Mouse (Mus musculus): ENCODE results near the gene Ccdc86.
A peak's percentile ranks its signal among the peaks of the same experiment; 100 is the strongest.

Ccdc86 gene

DNA sequence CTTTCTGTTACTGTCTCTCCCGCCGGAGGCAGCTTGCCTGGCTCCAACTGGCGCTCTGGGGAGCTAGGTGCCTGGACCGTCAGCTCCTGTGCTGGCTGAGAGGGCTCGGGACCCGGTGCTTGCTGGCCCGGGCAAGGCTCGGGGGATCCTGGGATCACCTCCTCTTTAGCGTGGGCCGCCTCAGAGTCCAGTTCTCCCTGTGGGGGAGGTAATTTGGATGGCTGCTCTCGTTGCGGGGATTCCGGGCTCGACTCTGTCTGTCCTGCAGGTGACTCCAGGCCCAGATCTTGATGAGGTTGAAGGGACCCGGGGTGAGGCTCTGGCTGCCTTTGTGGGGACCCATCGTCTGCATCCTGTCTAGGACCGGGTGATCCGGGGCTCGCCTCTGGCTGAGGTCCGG is 650 bp downstream of the Ccdc86 start:
- DNase-seq: no peak

DNA sequence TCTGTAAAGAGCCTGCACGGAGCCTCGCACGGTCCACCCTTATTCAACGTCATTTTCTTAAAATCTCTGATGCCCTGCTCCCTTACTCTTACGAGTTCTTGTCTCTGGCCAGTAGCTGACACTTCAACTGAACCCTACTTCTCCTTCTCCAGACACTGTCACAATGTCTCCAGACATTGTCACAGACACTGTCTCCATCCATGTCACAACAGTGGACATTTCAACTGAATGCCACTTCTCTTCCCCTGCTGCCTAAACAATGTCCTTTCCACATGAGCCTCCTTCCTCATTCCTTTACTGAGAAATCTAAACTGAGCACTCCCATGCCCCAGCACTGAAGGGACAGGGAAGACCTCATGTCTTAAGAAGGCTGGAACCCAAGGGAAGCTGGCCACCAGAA is 1.8 kb downstream of the Ccdc86 start:
- DNase-seq: no peak

DNA sequence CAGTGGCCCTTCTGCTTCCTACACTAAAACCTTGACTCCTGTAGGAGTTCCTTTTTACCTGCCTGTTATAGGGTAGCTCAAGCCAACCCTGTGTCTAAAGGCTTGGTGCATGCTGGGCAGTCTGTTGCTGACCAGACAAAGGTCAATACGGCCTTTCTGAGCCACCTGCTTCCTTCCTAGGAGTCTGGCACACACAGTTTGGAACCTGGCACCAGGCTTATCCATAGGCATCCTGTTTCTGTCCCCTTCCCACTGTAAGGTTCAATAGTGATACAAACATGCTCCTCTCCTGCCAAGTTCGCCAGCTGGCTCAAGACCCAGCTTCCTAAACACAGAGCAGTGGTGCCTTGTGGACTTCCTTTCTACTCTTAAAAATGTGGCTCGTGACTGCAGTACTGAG is 2.6 kb downstream of the Ccdc86 start:
- no peak for DNase-seq

DNA sequence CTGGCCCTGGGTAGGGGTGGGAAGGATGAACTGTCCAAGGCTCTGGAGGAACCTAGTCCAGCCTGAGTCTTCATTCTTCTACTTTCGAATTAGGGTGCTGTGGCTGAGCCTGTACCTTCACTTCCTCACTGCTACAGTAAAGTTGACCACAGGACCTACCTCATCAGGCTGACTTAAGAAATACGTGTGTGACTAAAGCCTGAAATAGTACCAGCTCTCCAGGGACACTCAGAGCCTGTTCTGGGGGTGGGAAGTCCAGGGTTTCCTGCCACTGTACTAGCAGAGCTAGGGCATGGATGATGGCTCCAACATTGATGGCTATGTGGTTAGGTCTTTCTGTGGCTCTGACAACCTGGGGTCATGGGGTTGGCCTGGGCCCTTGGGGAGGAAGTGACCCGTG is 5.1 kb downstream of the Ccdc86 start:
- DNase-seq: no peak

DNA sequence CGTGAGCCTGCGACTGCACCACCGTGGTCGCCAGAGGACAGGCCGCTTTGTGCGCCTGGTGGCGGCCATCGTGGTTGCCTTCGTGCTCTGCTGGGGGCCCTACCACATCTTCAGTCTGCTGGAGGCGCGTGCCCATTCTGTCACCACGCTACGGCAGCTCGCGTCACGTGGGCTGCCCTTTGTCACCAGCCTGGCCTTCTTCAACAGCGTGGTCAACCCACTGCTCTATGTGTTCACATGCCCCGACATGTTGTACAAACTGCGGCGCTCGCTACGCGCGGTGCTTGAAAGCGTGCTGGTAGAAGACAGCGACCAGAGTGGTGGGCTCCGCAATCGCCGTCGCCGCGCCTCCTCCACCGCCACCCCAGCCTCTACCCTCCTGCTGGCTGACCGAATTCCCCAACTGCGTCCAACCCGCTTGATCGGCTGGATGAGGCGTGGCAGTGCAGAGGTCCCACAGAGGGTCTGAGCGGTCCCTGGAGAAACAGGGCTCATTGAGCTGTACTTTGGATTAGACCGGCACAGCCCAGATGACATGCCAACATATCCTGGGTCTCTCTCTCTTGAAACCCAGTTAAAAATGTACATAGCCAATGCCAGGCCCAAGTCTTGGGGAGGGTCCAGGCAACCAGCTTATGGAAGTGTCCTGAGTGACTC is 8.1 kb downstream of the Ccdc86 start:
- DNase-seq: no peak

DNA sequence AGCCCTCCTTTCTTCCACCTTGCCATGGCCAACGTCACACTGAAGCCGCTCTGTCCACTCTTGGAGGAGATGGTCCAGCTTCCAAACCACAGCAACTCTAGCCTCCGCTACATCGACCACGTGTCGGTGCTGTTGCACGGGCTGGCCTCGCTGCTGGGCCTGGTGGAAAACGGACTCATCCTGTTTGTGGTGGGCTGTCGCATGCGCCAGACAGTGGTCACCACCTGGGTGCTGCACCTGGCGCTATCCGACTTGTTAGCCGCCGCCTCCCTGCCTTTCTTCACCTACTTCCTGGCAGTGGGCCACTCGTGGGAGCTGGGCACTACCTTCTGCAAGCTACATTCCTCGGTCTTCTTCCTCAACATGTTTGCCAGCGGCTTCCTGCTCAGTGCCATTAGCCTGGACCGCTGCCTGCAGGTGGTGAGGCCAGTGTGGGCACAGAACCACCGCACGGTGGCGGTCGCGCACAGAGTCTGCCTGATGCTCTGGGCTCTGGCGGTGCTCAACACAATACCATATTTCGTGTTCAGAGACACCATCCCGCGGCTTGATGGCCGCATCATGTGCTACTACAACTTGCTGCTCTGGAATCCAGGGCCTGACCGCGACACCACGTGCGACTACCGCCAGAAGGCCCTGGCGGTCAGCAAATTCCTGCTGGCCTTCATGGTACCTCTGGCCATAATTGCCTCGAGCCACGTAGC is 8.8 kb downstream of the Ccdc86 start:
- DNase-seq: peak; percentile 71

DNA sequence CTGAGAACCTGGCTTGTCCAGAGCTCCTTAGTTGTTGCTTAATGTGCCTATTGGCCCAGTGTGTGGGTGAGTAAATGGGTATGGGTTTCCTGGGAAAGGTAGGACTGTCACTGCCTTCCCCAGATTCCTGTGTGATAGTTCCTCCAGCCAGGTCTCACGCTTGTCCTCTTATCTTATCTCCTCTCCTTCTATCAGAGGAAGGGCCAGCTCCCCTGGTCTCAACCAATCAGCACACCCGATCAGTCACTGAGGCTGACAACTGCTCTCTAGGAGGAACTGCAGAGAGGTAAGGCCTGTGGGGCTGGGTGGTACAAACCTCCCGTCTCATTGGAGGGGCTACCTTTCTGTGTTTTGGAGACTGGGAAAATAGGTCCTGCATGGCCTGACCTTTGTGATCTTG is 10.3 kb downstream of the Ccdc86 start:
- no peak for DNase-seq

DNA sequence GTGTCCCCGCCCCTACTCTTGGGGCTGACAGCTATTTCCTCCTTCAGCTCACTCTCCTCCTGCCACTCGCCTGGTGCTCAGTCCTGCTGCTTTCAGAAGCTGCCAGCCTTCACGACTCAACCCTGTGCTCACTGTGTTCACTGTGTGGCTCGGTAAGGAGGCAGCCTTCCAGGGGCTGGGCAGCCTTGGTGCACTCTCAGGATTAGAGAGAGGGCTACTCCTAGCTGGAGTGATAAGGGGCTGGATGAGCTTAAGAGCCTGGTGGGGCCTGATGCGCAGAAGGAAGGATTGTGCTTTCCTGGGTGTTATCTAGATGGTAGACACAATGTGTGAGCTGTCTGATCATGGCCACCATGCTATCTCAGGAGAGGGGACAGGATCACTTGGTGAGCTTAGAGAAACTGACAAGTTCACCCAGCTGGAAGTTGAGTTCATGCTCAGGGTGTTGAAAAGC is 11.9 kb downstream of the Ccdc86 start, which contains the start of gene Ptgdr2:
Ptgdr2 (plus strand) TSS at position 51 of the 454 bp plus-strand sequence.
- no peak for DNase-seq

DNA sequence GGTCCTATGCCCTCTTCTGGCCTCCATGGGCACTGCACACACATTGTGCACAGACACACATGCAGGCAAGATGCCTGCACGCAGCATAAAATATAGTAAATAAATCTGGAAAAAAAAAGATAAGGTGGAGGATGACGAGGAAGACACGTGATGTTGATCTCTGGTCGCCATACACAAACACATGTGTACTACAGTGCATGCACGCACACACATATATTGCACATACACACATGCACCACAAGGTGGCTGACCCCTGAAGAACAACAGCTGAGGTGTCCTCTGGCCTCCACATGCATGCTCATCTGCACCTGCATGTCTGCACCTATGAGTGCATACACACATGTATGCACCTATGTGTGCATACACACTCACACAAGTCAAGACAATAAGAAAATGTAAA is 13.0 kb downstream of the Ccdc86 start:
- no peak for DNase-seq

DNA sequence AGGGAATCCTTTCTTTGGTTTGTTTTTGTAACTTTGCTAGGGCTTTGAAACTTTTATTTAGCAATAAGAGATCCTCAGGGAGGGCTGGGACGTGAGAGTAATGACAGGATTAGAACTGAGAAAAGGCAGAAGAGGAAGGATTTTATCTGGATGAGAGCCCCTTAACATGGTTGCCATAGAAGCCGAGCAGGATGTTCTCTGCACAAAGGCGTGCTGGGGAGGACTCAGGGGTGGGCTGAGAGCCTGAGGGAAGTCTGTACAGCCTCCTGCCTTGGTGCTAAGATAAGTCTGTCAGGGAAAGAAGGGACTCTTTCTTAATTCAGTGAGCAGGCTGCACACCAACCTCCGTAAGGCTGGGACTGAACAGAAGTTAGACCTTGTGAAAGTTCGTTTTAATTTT is 14.0 kb downstream of the Ccdc86 start:
- no peak for DNase-seq

DNA sequence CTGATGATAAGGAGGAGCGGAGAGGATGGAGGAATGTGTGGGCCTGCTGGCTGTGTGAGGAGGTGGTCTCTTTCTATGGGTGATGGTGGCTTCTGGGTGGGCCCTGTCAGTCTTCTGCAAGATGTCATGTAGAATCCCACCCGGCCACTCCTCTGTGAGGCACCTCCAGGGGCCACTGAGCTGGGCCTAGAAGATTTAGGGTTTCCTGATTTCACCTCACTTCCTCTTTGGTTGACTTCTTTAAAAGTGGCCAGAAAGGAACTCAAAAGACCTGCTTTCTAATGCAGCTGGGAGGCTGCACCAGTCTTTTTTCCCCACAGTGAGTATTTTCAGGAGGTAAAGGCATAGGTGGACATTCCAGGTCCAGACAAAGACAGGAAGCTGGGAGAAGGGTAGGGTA is 18.4 kb downstream of the Ccdc86 start:
- DNase-seq: no peak

DNA sequence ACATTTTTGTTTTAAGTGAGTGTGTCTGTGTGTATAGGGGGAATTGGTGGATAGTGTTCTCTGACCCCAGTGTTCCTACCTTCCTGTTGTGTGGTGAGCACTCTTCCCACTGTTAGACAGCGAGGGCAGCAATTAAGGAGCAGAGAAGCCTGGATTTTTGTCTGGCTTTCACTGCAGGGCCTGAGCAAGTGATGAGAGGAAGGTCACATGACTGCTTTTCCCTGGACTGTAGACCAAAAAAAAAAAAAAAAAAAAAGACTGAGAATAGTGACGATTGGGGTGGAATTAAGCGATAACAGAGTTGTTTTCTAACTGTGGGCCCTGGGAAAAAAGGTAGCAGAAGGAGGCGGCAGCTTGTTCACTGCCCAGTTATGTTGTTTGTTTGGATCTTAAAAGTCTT is 22.4 kb downstream of the Ccdc86 start:
- DNase-seq: no peak

DNA sequence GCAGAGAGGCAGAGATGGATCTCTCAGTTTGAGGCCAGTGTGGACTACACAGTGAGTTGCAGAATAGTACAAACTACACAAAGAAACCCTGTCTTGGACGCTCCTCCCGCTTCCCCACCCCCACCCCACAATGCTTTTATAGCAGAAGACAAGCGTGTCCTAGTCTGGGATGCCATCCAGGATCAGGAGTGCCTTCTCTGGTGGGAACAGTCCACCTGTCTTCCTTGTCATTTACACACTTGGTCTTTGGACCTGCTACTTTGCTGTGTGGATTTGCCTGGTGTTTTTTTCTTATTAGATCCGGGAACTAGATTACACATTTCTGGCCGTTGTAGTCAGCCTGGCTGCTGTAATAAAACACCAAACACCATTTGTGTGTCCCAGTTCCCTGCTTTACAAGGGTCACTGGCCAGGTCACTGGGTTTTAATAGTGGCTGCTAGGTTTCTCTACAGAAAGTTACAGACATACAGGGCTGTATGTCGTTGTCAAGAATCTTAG is 22.9 kb downstream of the Ccdc86 start:
- no peak for DNase-seq

DNA sequence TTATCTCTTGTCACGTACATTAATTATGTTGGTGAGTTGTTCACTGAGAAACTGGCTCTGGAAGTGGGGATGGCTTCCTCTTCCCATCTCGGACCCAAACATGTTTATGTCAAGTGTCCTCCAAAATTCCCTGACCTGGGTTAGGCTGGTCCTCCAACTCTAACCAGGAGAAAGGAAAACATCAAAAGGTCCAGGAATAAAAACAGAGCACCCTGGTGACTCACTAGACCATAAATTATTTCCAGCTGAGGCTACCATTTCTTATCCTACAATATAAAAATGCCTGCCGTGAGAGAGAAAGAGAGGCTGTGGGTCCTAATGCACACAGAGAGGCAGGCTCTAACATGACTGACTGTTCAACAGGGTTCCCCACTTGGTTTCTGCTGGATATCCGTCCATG is 24.8 kb downstream of the Ccdc86 start:
- no peak for DNase-seq

DNA sequence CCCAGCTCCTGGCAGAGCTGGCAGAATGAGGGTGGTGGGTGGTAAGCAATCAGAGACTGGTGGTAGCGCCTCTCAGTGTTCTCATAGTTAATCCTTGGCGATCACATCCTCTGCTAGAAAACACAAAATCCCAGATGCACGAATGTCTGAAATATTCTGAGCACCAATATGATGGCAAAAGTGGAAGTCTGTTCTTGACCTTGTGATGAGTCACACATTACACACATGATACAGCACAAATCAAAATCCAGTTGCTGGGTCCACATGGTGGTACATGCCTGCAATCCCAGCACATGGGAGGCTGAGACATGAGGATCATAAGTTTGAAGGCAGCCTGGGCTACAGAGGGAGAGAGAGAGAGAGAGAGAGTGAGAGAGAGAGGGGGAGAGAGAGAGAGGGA is 28.0 kb downstream of the Ccdc86 start:
- DNase-seq: no peak

DNA sequence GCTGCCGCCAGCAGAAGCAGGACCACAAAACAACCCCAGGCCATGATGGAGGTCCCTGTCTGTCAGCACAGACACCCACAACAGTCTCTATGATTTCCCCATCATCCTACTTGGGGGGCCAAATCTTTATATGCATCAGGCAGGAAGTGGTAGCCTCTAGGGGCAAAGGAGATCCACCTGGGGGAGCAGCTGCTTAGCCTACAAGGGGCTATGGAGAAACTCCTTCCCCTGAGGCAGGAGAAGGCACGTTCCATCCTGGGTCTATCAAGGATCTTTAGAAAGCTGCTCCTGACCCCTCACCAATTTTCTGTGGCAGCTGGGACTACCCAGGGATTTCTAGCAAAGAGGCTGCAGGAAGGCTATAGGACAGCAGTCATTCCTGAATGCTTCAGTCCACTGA is 28.5 kb downstream of the Ccdc86 start, which contains the start of gene Zp1:
Zp1 (minus strand) TSS at position 101 of the 400 bp plus-strand sequence.
- no peak for DNase-seq

DNA sequence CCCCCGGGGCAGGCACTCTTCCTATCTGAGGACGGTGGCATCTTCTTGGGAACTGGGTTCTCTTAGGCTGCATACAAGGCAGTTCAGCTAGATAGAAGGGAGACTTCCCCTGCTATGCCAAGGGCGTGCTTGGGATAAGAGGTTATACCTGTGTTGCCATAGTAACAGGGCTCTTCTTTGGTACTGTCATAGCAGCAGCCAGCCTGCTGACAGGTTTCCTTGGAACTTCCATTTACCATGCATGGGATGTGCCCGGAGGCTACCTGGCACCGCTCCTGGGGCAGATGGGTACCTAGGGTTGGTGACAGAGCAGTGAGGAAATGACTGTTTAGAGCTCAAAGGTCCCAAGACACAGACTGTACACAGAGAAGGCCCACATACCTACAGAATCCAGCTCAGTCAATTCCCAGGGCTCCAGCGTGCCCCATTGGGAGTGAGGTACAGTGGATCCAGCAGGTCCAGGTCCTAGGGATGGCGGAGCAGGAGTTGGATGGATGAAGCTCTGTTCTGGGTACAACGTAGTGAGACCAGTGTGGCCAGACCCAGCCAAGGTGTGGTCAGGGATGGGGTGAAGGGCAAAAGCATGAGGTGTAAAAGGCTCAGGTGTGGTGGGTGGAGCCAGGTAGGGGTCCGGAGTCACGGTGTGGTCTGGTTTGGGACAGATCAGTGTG is 30.6 kb downstream of the Ccdc86 start:
- no peak for DNase-seq

DNA sequence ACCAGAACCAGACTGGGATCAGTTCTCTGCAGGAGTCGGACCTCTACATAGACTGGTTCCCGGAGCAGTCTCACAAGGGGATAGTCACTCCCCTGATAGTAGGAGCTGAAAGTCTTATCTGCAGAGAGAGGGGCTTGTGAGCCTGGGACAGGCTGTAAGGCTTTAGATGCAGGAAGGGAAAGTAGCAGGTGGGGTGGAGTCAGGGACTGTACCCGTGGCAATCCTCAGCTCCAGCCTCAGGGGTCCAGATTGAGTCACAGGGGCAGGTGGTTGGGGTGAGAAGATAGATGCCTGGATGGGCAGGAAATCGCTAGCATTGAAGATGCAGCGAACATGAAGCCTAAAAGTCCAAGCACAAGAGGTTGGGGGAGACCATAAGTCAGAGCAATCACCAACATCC is 32.6 kb downstream of the Ccdc86 start:
- no peak for DNase-seq

DNA sequence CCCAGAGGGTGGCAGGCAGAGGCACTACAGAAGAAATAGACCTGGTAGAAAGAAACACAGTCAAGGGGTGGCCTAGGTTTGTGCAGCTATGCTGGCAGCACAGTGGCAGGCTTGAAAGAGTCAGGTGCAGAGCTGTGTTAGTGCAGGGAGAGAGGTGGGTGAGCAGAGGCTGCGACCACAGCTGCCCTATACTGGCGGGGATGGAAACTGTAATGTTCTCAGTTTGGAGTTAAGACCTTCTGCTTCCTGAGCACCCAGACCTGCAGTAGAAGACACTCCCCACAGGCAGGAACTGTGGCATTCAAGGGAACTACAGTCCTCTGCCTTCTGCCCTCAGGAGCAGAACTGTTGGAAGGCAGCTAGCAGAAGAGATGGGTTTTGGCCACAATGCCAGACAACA is 34.2 kb downstream of the Ccdc86 start:
- no peak for DNase-seq

DNA sequence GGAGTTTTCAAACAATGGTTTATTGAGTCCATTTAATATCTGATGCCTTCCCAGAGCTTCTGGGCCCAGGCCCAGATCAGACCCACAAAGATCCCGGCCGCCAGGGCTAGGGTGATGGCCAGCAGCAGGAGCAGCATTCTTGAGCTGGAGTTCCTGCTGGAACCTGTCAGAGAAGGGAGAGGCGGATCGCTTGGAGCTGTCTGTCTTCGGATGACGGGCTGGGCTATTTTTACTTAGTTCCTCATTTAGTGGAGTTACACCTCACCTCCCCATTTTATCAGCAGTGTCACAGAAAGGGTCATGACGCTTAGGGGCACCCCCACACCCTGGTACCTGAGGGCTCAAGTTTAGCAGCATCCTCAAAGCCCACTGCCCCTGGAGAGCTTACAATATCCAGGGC is 34.8 kb downstream of the Ccdc86 start:
- DNase-seq: no peak

DNA sequence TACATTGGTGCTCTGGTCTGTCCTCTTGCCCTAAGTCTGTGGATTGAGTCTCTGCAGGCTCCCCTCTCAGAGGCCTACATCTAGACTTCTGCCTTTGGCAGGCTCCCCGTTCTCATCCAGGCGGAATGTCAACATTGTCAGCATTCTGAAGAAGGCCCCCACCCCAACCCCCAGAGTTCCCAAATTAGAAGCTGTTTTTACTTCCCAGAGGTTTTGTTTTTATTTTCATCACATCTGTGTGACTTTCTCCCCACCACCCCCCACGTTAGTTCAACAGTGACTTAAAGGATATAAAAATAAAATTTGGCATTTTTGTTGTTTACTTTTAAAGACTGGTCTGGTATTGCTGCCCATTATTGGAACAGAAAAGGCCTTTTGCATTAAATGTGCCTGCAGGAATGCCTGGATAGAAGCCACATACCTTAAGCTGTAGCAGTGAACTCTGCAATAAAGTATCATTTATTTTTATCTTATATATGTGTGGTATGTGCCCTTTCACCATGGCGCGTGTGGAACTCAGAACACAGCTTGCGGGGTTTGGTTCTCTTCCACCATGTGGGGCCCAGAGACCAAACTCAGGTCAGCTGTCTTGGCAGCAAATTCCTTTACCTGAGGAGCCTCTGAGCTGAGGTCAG is 39.9 kb downstream of the Ccdc86 start:
- DNase-seq: no peak

DNA sequence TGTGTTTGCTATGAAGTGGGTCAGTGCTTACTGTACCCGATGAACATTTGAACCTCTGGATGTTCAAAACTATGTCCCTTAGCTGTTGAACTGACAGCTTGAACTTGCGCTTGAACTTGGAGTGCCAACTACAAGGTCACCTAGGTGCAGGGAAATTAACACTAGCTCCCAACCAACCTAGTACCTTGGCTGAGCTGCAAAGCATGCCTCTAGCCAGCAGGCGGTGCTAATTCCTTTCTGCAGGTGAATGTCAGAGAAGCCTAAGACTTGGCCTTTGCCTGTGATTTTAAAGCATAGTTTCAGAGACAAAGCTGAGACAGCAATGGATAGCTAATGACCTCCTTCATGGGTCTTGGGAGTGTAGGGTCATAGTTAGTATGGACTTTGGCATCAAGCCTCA is 41.2 kb downstream of the Ccdc86 start:
- peak; percentile 32 for DNase-seq

DNA sequence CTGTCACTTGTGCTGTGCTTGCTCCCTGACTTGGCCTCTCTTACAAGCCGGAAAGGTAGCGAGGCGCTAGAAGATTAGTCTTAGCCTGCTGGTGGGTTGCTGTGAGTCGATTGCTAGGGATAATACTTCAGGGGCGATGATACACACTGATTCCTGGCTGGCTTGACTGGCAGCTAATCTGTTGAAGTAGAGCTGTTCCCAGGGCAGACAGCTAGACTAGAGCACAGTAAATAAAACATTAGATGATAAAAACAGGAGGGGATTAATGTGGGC is 43.4 kb downstream of the Ccdc86 start:
- no peak for DNase-seq
